Mouse (Mus musculus) hindbrain, embryonic 11.5 days (tissue): ENCODE results near the gene Olfr834. TPM values are rescaled to one million over a fixed set of nuclear protein-coding genes. Genes with fewer than 3 reads are reported as not detected.

Source experiments
- ATAC-seq: fragments of 200-750 bp; cut with Nextera tagmentation; 2 replicates; pipeline ENCODE4 v1.8.0; 2017; ENCODE audit warnings: mild to moderate bottlenecking, moderate TSS enrichment, moderate library complexity; ENCODE audit not compliant: low FRiP score
- DNase-seq: peaks from one replicate; pipeline ENCODE4 v3.0.0-alpha.2; 2015; ENCODE audit warnings: low spot score
- H3K27ac ChIP-seq: fragments of 300-500 bp; sonication (generic); 2 replicates; pipeline ENCODE4 v1.5.1; 2014; ENCODE audit warnings: mild to moderate bottlenecking, low read depth, low read length
- H3K27me3 ChIP-seq: fragments of 300-500 bp; sonication (generic); 2 replicates; pipeline ENCODE4 v1.6.1; 2014; ENCODE audit warnings: mild to moderate bottlenecking, low read length, moderate library complexity, mixed read lengths; ENCODE audit not compliant: control insufficient read depth, insufficient read depth
- H3K36me3 ChIP-seq: fragments of 300-500 bp; sonication (generic); 2 replicates; pipeline ENCODE4 v1.6.1; 2014; ENCODE audit warnings: mild to moderate bottlenecking, low read length, moderate library complexity, mixed read lengths; ENCODE audit not compliant: control insufficient read depth, insufficient read depth
- H3K4me1 ChIP-seq: fragments of 300-500 bp; sonication (generic); replicated peaks from 2 replicates; pipeline ENCODE4 v1.6.1; 2014; ENCODE audit warnings: low read length, mixed read lengths; ENCODE audit not compliant: control insufficient read depth, insufficient read depth
- H3K4me2 ChIP-seq: fragments of 300-500 bp; sonication (generic); replicated peaks from 2 replicates; pipeline ENCODE4 v1.6.1; 2014; ENCODE audit warnings: mild to moderate bottlenecking, low read depth, low read length
- H3K4me3 ChIP-seq: fragments of 300-500 bp; sonication (generic); 2 replicates; pipeline ENCODE4 v1.5.1; 2014; ENCODE audit warnings: low read depth, low read length
- H3K9ac ChIP-seq: fragments of 300-500 bp; sonication (generic); 2 replicates; pipeline ENCODE4 v1.6.1; 2014; ENCODE audit warnings: low read depth, low read length
- H3K9me3 ChIP-seq: fragments of 300-500 bp; sonication (generic); 2 replicates; pipeline ENCODE4 v1.6.1; 2016; ENCODE audit warnings: low read length; ENCODE audit not compliant: control insufficient read depth
- WGBS: fragments of 180-500 bp; shearing (Covaris S2); extraction: QIAGEN DNeasy Blood & Tissue Kit; methylation state at CpG from one replicate; pipeline ENCODE4 v1.1.7; 2014; 5-methylcytosine and 5-hydroxymethylcytosine counted together
- polyA plus RNA-seq: library from polyadenylated mRNA; unstranded; fragments of >200 nt; fragmentation: Nextera tagmentation; extraction: Ambion mirVana; gene quantifications from 2 replicates; pipeline ENCODE4 v1.2.1, GENCODE M21; 2014

The Olfr834 gene
- polyA plus RNA-seq: not detected in 2 replicates

GRCm38 (mm10) chr9:18987690-18988089, at the start of gene Olfr834:
Gene Olfr834, plus strand, starts transcription at chr9:18987990.
- H3K9ac ChIP-seq: no peak within 1 kb of the TSS

GRCm38 (mm10) chr9:18962021-18962420, 25.8 kb upstream of the Olfr834 start:
- Histone ChIP-seq H3K4me2 (no peak overlapping the region), H3K9ac (no peak overlapping the region), H3K9me3 (no peaks in the 10 kb centered on the region), H3K4me3 (no peak overlapping the region), H3K4me1 (no peaks in the 10 kb centered on the region), H3K36me3 (no peaks in the 10 kb centered on the region), H3K27ac (no peak overlapping the region), H3K27me3 (no peaks in the 10 kb centered on the region)
- DNase-seq: no peak
- no peak for ATAC-seq

More at GRCm38 (mm10) chr9:18987690-18988089, at the start of gene Olfr834:
- H3K4me3 ChIP-seq: no peak within 1 kb of the TSS
- no peaks in the 10 kb centered on the region for H3K4me1 ChIP-seq
- no peak for DNase-seq
- ATAC-seq: no peak
- H3K36me3 ChIP-seq: no peaks in the 10 kb centered on the region
- no peak within 1 kb of the TSS for H3K4me2 ChIP-seq
- H3K27ac ChIP-seq: no peak within 1 kb of the TSS
- no peaks in the 10 kb centered on the region for H3K27me3 ChIP-seq
- WGBS: 84% methylated on average over 3 of the region's 3 CpGs
- H3K9me3 ChIP-seq: no peaks in the 10 kb centered on the region

- Histone ChIP-seq H3K27me3 (no peaks in the 10 kb centered on the region), H3K36me3 (no peaks in the 10 kb centered on the region), H3K9me3 (no peaks in the 10 kb centered on the region), H3K27ac (no peak within 1 kb of the TSS), H3K9ac (no peak within 1 kb of the TSS), H3K4me2 (no peak within 1 kb of the TSS), H3K4me1 (no peaks in the 10 kb centered on the region), H3K4me3 (no peak within 1 kb of the TSS)
- 67% methylated on average over 1 of the region's 1 CpGs for WGBS
- ATAC-seq (no peak), DNase-seq (no peak)
Observed at GRCm38 (mm10) chr9:19032435-19032834, 44.6 kb downstream of the Olfr834 start, which contains the start of gene Olfr835. Gene Olfr835, plus strand, starts transcription at chr9:19032735.

Other genes starting within 250 kb of the Olfr834 start
- not detected in 2 replicates for gene Olfr24, start 224.0 kb upstream of the Olfr834 start, polyA plus RNA-seq
- not detected in 2 replicates for gene Olfr828, start 168.5 kb upstream of the Olfr834 start, polyA plus RNA-seq
- not detected in 2 replicates for gene Olfr829, start 133.1 kb upstream of the Olfr834 start, polyA plus RNA-seq
- not detected in 2 replicates for gene Olfr830, start 113.3 kb upstream of the Olfr834 start, polyA plus RNA-seq
- gene Olfr832, start 50.9 kb upstream of the Olfr834 start, polyA plus RNA-seq: not detected in 2 replicates
- not detected in 2 replicates for gene Olfr835, start 44.7 kb downstream of the Olfr834 start, polyA plus RNA-seq
- not detected in 2 replicates for gene Olfr836, start 132.4 kb downstream of the Olfr834 start, polyA plus RNA-seq
- not detected in 2 replicates for gene Olfr837, start 148.3 kb downstream of the Olfr834 start, polyA plus RNA-seq
- gene Olfr839-ps1, start 189.3 kb downstream of the Olfr834 start, polyA plus RNA-seq: not detected in 2 replicates